Mouse (Mus musculus) G1E (cell line): ENCODE measurements at regions not wholly inside any gene's neighbourhood (a gene's known extent, or its start where the extent isn't known, plus 50 kb on each side); places are given as distances from the start of the nearest gene placed in this dataset.

Source experiments
- ATAC-seq: 2 replicates; pipeline ENCODE4 v1.8.0; 2016; ENCODE audit warnings: mild to moderate bottlenecking; ENCODE audit not compliant: insufficient number of reproducible peaks, poor library complexity, low FRiP score, severe bottlenecking; ENCODE audit errors: extremely low read depth
- DNase-seq: peaks from one replicate; pipeline ENCODE4 v3.0.0; 2012; ENCODE audit warnings: low spot score
- H3K27me3 ChIP-seq: 2 replicates; pipeline ENCODE4 v1.6.1; 2012; ENCODE audit warnings: mild to moderate bottlenecking, low read length, inconsistent platforms; ENCODE audit not compliant: insufficient read depth
- H3K36me3 ChIP-seq: replicated peaks from 2 replicates; pipeline ENCODE3; 2012; ENCODE audit warnings: mild to moderate bottlenecking, inconsistent platforms
- H3K4me1 ChIP-seq: 2 replicates; pipeline ENCODE4 v1.6.1; 2012; ENCODE audit warnings: low read depth, low read length, inconsistent platforms, mixed read lengths; ENCODE audit not compliant: insufficient read depth
- H3K4me3 ChIP-seq: 2 replicates; pipeline ENCODE4 v1.5.1; 2012; ENCODE audit warnings: low read depth, mild to moderate bottlenecking, inconsistent platforms, low read length, moderate library complexity, mixed read lengths
- H3K9me3 ChIP-seq: replicated peaks from 2 replicates; pipeline ENCODE4 v1.6.1; 2012; ENCODE audit warnings: inconsistent platforms
- CTCF ChIP-seq: IDR thresholded peaks from 2 replicates; pipeline ENCODE4 v1.5.1; 2012; ENCODE audit warnings: low read depth, low read length, inconsistent platforms, mixed read lengths
- GATA1 ChIP-seq: IDR thresholded peaks from 2 replicates; pipeline ENCODE4 v1.6.1; 2012; ENCODE audit warnings: borderline replicate concordance, low read length, inconsistent platforms, mixed read lengths
- GATA2 ChIP-seq: IDR thresholded peaks from 2 replicates; pipeline ENCODE4 v1.6.1; 2012; ENCODE audit warnings: low read depth, low read length, inconsistent platforms, borderline replicate concordance
- POLR2AphosphoS5 ChIP-seq: IDR thresholded peaks from 2 replicates; pipeline ENCODE4 v1.6.1; 2012; ENCODE audit warnings: low read depth, low read length, inconsistent platforms; ENCODE audit not compliant: insufficient replicate concordance
- TAL1 ChIP-seq: conservative IDR thresholded peaks from 2 replicates; pipeline ENCODE4 v1.6.1; 2012; ENCODE audit warnings: low read depth, low read length, inconsistent platforms, mixed read lengths

GRCm38 (mm10) chr4:54116310-54116709, 290.5 kb downstream of the Tmem38b start:
- Histone ChIP-seq H3K4me1 (no peaks in the 10 kb centered on the region), H3K36me3 (no peaks in the 10 kb centered on the region), H3K27me3 (no peaks in the 10 kb centered on the region), H3K9me3 (peaks cover 11% of the 10 kb centered on the region), H3K4me3 (no peak overlapping the region)
- DNase-seq (no peak), ATAC-seq (no peak)
- TF ChIP-seq TAL1: no peak
- no peak for TF ChIP-seq GATA2
- no peak for TF ChIP-seq POLR2AphosphoS5
- no peak for TF ChIP-seq CTCF
- no peak for TF ChIP-seq GATA1

- ATAC-seq (no peak), DNase-seq (no peak)
- H3K27me3 ChIP-seq: no peaks in the 10 kb centered on the region
- H3K9me3 ChIP-seq: peaks cover 10% of the 10 kb centered on the region
- no peaks in the 10 kb centered on the region for H3K36me3 ChIP-seq
- no peaks in the 10 kb centered on the region for H3K4me1 ChIP-seq
- TF ChIP-seq CTCF: no peak
- no peak for TF ChIP-seq POLR2AphosphoS5
- TF ChIP-seq TAL1: no peak
- no peak for TF ChIP-seq GATA2
- TF ChIP-seq GATA1: no peak
- H3K4me3 ChIP-seq: no peak overlapping the region
These were observed 292.5 kb downstream of the Tmem38b start for GRCm38 (mm10) chr4:54118179-54118846.

DNA sequence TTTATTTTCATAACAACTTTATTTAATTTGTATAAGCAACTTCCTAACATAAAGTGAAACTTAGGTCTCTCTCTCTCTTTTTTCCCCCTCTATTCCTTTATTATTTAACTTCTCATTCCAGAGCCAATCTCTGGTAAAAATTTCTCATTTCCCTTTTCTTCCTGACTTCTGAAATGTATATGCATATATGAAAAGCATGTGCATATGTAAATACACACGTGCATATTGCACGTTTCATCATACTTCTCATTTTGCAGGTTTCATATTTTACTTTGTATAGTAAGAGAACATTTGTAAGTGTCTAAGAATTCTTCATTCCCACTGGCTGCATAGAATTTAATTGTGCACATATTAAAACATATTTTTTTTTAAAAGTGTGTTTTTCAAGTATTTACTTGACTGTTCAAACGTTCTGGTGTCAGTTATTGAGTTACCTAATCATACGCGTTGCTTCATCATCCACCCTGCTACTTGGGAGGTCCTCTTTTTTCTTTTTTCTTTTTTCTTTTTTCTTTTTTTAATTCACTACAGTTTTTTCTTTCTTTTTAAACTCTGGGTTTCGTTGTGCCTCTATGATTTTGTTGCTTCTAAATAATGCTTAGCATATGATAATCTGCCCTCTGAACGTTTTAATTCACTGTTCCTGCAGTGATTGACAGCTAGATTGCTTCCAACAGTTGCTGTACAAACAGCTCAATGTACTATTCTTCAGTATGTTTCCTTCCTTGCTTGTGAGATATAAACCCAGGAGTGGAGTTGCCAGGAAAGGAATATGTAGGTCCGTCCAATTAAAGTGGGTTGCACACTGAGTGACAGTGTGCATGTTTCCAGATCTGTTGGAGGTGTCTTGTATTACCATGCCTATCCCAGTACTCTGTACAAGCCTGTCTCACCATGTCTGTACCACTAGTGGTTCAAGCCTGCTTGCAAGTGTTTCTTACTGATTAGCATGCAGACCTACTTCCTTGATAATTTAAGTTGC, 303.2 kb downstream of the Tmem38b start:
- H3K4me3 ChIP-seq: no peak overlapping the region
- DNase-seq: no peak
- H3K27me3 ChIP-seq: no peaks in the 10 kb centered on the region
- TF ChIP-seq POLR2AphosphoS5 (no peak), GATA1 (no peak), CTCF (no peak), GATA2 (no peak), TAL1 (no peak)
- no peaks in the 10 kb centered on the region for H3K36me3 ChIP-seq
- no peak for ATAC-seq
- no peaks in the 10 kb centered on the region for H3K4me1 ChIP-seq
- peaks cover 8% of the 10 kb centered on the region; the same call in 1 of the 2 replicates for H3K9me3 ChIP-seq

DNA sequence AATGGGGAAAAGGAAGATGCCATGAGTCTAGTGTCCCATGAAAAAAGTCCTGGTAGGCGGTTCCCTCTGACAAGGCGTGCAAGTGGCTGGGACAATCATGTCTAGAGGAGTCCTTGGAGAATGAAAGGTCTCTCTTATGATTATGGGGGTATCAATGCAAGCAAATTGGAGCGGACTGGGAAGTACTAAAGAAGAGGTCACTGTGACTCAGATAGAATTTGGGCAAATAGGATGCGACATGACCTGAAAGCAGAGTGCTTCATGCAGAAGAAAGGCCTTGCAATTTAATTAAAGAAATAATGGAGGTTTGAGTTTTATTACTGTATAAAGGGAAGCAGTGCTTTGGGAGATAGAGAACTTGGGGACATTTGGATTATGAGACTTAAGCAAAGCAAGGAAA, 330.3 kb downstream of the Tmem38b start:
- H3K9me3 ChIP-seq: peaks cover 9% of the 10 kb centered on the region

DNA sequence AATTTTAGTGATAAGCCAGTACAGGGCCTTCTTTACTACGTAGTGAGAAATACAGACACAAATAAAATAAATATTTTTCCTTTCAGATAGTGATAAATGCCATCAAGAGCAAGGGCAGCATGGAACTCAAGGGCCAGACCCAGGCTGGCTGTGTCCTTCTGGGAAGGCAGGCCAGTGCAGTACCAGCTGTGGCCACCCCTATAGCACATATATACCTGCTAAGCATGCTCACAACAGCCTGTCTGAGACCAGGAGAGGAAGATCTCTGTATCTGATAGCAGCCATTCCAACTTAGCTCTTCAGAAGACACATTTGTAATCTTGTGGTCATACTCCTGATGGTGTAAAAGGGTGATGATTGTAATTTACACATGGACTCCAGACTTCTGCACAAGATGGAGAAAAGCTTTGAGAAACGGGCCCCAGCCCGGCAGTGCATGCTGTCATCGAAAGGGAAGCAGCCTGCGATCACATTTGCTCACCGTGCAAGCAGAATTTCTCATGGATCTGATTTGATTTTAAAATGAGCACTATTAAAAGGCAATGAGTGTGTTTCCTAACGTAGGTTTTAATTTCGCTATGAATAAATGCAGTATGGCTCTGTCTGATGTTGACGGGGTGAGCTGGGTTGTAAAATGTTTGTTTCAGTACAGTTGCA, 335.6 kb downstream of the Tmem38b start:
- ATAC-seq (no peak), DNase-seq (no peak)
- Histone ChIP-seq H3K4me3 (no peak overlapping the region), H3K4me1 (no peaks in the 10 kb centered on the region), H3K9me3 (peaks cover 15% of the 10 kb centered on the region), H3K27me3 (no peaks in the 10 kb centered on the region), H3K36me3 (no peaks in the 10 kb centered on the region)
- TF ChIP-seq POLR2AphosphoS5 (no peak), GATA1 (no peak), TAL1 (no peak), GATA2 (no peak), CTCF (no peak)

More for the DNA sequence above, 330.3 kb downstream of the Tmem38b start:
- H3K4me3 ChIP-seq: no peak overlapping the region
- DNase-seq (no peak), ATAC-seq (no peak)
- no peaks in the 10 kb centered on the region for H3K36me3 ChIP-seq
- no peaks in the 10 kb centered on the region for H3K4me1 ChIP-seq
- no peaks in the 10 kb centered on the region for H3K27me3 ChIP-seq
- TF ChIP-seq GATA2 (no peak), POLR2AphosphoS5 (no peak), TAL1 (no peak), GATA1 (no peak), CTCF (no peak)

DNA sequence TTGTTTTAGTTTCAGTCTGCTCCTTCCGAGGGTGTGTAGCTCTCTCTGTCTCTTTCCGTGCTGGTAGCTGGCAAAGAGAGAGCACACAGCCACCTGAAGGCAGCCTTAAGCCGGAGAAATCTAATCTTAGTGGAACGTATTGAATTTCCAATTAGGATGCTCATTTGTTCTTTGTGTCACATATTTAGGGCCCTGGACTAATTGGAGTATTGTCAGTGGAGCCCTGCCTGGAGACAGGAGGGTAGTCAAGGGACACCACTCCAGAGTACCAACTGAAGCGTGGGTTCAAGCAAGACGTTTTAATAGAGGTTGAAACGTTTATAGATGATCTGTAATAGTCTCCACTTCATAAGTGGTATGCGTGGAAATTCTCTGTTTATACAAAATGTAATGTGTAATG, 336.5 kb downstream of the Tmem38b start:
- no peak for DNase-seq
- Histone ChIP-seq H3K4me1 (no peaks in the 10 kb centered on the region), H3K9me3 (peaks cover 15% of the 10 kb centered on the region), H3K4me3 (no peak overlapping the region), H3K36me3 (no peaks in the 10 kb centered on the region), H3K27me3 (no peaks in the 10 kb centered on the region)
- TF ChIP-seq TAL1 (no peak), CTCF (no peak), POLR2AphosphoS5 (no peak)
- no peak for ATAC-seq
